Mouse (Mus musculus): ENCODE measurements around the gene Synj1.

DNA sequence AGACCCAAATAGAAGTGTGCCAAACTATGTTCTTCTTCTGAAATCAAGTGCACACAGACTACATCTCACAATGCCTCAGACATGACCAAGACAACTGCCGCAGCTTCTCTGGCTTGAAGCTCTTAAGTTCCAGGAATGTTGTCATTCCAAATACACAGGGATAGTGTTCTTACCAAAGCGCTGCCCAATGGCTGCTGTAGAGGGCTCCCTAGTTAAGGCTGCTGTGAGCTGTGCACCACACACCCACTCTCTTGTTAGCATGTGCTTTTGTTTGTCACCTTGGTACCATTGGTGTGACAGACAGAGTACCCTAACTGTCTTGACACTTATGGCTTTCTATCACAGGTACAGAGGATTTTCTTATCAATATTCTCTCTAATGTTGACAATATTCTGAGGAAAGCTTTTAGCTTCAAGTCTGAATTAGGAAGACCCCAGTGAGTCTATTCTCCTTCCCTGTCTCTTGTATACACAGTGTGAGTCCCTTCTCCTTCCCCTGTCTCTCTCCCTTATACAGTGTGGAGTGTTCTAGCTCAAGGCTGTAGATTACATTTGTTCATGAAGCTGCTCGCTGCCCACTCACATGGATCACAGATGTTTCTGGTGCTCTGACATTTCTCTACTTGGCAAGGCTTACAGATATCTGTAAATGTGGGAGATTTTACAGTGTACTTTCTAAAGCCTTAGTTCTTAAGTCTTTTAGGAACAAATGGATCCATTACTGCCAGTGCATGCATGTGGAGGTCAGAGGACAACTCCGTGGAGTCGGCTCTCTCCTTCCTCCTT lies 52.6 kb downstream of the Synj1 start:
- TF ChIP-seq POLR2A (IDR thresholded peaks at IDR 0.05; ENCODE audit: low read depth, low read length), result no peak
- TF ChIP-seq CTCF (IDR thresholded peaks at IDR 0.05; ENCODE audit: extremely low read depth, insufficient read depth, insufficient read length, insufficient replicate concordance), result no peak
